Mouse (Mus musculus) urinary bladder, postnatal 14 days (tissue): ENCODE results near the gene Rnf227.

Source experiments
- DNase-seq: peaks from one replicate; pipeline ENCODE4 v3.0.0; 2021; ENCODE audit warnings: low spot score

Gene Rnf227

DNA sequence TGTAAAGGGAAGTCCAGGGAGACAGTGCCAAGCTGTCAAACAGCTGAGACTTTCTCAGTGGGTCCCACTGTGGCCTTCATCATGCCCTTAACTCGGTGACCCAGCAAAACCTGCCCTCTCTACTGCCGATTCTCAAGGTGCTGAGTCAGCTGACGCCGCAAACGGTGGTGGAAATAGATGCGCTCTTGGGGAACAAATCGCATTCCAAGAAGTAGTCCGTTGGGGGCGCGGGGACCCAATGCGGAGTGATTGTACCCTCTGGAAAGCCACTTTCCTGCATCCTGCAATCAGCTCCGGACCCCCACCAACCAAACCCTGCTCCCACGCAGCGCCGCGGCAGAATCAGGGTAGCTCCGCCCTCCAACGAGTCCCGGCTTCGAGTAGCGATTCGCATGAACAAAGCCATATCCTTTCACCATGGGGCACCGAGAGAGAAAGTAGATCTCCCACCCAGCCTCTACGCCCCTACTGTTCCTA lies 8.3 kb upstream of the Rnf227 start:
- peak; percentile 77 for DNase-seq

DNA sequence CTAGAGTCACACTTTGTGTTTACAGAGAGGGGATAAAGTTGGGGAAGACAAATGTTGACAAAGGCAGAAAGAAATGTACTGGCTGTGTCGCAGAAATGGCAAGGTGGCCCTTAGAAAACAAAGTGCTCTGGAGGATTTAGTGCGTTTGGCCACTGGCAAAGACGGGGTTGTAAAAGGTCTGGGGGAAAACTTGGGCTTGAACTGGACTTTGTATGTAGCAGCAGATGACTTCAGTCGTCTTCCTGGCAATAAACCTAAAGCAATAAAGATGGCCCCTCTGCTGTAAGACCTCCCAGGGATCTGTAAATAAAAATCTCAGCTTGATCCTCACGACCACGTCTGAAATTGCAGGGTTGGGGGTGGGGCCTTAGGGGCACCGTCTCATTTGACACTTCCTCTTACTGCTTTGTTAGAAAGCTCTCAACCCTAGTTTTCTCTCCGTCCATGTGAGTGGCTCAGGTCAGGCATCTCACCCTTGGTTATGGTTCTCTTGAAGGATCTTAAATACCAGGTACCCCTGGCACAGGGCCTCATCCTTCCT lies 7.5 kb upstream of the Rnf227 start:
- no peak for DNase-seq

DNA sequence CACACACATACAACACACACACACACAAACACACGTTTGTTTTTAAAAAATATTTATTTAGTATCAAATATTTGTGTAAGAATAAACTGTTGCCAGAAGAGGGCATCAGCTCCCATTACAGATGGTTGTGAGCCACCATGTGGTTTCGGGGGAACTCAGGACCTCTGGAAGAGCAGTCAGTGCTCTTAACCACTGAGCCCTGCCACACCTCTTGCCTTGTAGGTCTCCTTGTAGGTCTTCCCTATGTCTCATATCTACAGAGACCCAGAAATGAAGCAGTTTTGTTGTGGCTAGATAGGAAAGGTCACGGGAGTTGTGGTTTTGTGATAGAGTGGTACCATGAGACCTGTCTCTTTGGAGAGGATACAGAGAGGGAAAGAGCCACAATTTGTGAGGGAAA lies 6.3 kb upstream of the Rnf227 start:
- DNase-seq = no peak

DNA sequence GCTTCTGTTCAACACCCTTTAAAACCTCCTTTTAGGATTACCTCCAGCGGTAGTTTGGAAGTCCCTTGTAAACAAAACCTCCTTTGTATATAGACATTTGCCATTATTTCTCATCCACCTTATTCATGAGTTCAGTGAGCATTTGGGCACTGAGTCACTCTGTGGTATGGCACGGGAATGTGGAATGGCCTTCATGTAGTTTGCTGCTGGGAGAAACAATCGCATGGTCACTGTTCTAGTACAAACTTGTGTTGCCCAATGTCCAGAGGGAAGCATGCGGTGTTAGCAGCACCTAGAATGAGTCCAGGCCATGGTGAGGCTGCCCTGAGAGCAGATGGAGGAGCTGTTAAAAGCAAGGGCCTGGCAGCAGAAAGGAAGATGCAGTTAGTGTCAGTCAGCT lies 5.5 kb upstream of the Rnf227 start:
- no peak for DNase-seq

DNA sequence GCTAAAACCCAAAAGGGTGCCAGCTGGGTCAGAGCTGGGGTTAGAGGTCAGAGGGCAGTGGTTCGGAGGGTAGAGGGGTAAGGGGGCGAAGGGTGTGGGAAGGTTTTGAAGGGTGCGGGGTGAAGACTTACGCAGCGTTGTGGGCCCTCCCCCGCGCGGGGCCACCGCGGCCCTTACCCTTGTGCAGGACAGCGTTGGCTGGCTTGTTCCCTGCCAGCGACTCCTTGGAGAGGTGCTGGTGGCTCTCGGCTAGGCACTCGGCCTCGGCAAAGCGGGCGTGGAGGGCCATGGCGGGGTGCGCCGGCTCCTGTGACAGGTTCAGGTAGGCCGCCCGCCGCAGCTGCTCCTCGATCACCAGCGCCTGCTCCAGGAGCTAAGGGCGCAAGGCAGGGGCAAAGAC lies 6.2 kb downstream of the Rnf227 start:
- no peak for DNase-seq

DNA sequence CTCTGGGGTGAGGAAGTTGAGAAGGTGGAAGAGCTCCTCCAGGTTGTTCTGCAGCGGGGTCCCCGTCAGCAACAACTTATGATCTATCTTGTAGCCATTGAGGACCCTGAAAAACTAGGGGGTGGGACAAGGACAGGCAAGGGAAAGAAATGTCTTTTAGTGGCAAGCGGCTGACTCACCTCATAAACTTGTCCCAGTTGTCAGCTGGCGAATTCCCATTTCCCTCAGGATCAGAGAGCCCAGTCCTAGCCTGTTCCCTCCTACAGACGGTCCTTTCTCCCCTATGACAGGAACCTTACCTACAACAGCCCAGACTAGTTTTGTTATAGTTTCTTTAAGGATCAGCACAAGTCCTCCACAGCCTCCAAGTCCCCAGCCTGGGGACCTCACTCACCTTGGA lies 16.3 kb downstream of the Rnf227 start:
- no peak for DNase-seq

DNA sequence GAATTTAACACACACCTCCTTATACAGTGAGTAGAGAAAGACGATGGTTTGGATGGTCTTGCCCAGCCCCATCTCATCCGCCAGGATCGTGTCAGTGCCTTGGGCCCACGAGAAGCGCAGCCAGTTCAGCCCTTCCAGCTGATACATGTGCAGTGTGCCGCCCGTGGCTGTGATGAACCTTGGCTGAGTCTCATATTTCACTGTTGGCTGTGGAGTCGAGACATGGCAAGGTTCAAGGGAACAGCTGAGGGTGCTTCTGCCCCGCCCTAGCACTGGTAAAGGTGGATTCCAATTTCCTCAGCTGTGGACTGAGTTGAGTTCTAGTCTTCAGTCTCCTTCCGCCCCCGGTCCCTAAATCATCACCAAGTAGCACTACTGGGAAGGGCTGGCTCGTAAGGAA lies 17.4 kb downstream of the Rnf227 start:
- DNase-seq = no peak

DNA sequence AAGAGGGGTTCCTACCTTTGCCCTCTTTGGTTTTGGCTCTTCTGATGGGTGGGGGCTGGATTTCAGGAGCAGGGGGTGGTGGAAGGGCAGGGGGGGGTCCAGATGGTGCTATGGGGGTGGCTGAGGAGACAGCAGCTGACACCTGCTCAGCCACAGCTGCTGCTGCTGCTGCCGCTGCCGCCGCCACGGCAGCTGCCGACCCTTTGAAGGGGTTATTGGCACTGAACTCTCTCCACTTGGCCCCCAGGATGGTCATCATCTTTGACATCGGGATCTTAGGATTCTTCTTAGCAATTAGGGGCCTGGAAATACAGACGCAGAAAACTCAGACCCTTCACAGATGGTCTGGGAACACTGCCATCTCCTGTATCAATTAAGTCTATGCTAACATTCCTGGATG lies 21.8 kb downstream of the Rnf227 start:
- no peak for DNase-seq

DNA sequence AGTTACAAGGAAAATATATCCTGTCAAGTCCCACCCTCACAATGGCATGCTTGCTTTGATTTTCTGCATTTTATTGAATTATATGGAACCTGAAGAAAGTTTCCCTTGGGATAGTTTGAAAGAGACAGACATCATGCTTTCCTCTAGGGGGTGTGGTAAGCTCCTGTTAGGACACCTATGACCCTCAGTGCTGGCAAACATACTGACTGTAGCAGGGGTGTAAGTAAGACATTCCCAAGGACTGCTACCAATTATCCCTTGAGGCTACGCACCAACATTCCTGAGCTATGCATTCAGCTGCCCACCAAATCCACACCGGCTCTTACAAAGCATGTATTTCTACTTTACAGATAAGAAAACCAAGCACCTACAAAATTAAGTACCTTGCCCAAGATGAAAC lies 22.2 kb downstream of the Rnf227 start:
- DNase-seq = no peak

DNA sequence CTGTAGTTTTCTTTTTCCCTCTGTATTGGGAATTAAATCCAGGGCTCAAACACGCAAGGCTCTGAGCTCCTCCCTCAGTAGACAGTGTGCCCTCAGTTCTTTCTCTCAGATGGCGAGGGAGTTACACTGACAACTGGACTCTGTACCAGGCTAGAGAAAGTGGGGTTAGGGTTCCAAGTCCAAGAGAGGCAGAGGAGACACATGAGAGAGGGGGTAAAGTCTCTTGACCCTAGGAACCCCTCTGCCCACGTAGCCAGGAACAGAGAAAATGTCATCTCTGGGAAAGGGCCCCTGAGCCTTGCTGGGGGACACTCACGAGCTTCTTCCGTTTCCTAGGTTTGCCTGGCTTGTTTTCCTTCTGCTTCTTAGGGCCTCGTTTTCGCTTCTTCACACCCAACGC lies 24.1 kb downstream of the Rnf227 start:
- DNase-seq = no peak

DNA sequence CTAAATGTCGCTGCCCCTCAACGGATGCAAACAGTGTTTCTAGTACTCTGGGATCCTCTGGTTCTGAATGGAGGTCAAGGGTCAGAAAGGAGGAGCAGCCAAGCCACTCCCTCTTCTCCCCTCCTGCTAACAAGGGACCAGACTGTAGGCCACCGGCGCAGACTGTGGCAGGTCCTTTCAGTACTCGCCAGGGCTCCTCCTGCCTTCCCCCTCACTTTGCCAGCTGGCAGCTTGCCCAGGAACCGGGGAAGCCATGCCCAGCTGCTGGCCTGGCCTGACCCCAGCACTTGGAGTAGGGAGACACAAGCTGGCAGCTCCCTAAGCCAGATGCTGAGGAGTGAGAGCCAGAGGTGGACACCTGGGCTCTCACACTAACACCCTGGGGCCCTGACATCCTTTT lies 24.6 kb downstream of the Rnf227 start:
- peak; percentile 95 for DNase-seq

DNA sequence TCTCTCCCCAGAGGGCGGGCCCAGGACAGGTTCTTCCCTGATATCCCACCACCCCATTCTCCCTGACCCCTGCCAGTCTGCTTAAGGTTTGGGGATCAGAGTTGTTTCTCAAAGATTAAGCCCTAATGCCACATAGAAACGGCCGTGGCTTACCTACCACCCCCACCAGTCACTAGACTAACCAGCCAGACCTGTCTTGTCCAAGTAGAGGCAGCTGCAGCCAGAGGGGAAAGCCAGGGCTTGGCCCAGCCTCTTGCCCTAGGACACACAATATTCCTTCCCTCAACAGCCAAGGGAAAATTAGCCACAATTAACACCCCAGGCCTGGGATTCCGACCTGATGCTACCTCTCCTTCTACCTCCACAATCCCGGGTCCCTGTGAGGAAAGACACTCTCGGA lies 25.5 kb downstream of the Rnf227 start:
- DNase-seq = peak; percentile 71

DNA sequence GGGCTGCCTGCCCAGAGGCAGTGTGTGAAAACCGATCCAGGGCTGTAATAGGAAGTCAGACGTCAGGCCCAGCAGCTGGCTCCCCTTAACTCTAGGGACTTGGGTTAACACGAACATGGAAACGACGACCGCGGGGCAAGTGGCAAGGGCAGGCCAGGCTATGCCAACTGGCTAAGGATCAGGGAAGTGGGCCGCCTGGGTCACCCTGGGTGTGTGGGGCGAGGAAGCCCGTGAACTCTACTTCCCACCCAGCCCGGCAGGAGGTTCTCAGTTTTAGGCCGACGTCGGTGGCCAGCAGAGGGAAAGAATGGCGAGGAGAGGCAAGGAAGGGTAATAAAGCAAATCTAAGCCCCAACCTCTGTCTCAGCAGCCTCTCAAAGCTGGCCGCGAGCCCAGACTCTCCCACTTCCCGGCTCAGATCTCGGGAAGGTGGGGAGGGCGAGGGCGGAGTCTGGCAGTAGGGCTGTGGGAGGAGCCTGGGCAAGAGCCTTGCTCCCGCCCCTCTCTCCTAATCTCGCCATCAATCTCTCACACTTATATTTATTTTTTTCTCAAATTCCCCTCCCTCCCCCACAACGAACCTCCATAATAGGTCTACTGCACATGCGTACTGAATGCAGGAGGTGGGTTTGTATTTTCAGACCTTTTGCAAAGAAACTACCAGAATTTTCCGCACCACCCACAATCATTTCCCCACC lies 26.0 kb downstream of the Rnf227 start:
- DNase-seq = peak; percentile 99

DNA sequence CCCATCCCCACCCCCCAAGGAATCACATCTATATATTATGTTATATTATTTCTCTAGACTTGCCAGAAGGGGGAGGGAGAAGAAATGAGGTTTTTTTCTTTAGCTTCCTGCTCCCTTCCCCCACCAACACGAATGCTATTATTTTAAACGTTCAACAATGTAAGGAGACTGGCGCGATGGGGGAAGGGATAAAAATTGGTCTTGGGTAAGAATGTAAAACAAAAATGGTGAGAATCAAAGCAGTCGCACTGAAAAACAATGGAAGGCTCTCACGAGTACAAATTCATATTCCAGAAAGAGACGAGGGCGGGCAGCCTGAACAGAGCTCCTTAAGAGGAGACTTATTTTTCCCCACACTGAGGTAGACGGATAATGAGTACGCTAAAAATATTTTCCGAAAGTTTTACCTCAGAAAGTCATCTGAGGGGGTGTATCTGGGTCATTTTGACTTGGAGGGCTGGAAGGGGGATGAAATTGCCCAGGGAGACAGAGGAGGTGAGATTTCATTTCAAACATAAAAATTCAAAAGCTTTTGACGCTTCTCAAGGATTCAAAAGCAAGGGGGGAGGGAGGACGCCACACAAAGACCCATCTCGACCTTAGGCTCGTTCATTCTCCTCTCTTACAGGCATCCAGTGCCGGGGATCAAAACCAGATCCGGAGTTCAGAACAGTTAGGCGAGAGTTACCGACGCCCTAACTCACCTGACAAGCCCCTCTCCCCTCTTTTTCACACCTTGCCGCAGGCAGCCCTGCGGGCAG lies 26.8 kb downstream of the Rnf227 start:
- DNase-seq = peak; percentile 35

DNA sequence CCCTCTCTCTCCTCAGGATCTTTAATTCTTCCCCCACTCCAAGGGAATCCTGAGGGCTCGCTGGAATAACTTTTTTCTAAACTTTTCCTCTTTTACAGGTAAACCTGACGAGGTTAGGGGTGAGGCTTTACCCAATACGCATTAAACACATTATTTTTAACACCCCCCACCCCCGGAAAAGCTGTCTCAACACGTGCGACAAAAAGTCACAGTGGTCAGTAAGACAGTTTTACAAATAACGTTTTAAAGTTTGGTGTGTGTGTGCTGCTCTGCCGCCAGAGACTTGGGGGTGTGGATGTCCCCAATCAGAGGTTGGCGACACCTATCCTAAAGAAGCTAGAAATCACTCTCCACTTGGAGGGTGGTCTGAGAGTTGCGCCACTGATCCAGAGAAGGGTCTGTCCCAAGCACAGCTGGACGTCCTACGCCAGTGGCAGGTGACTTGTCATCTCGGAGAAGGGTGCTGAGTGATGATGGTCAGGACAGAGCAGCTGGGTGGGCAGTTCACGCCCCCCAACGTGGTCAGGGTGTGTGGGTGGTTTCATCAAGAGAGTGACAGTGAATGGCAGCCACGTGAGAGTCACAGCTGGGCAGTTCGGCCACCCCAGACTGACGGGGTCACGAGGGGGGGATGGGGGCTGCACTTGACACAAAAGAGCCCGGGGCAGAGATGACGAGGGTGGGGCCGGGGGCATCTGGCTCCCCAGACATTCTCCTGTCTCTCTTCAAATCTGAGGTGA lies 27.5 kb downstream of the Rnf227 start:
- no peak for DNase-seq

DNA sequence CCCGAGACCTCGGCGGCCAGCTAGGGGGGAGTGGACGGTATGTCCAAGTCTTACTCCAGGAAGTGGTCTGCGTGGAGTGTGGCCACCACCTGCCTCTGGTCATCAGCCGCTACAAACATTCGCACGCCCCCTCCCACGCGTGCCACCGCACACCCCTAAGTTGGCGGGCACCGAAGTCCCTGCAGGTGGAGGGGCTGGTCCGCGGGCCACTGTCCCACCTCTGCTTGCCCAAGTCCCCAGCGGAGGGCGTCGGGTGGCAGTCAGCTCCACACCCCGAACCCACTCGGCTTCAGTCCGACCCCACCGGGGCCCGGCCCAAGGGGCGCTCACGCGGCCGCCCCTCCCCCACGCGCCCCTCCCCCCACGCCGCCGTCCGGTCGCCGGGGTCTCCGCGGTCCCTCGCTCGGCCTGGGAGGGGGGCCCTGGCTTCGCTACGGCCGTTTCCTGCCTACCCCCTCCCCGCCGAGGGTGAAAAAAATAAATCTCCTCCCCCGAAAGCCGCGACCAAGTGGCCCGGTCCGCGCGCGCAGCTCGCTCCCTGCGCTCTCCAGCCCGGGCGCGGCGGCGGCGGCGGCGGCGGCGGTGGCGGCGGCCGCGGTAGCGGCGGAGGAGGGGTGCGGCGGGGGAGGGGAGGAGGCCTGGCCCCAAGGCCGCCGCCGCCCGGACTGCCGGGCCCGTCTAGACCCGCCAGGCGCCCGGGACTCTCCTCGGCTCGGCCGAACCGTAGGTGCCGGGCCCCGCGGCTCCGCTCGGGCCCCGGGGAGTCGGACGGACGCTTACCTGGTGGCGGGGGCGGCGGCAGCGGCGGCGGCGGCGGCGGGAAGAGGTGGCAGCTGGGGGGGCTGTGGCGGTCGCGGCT lies 28.3 kb downstream of the Rnf227 start:
- DNase-seq = peak; percentile 32

DNA sequence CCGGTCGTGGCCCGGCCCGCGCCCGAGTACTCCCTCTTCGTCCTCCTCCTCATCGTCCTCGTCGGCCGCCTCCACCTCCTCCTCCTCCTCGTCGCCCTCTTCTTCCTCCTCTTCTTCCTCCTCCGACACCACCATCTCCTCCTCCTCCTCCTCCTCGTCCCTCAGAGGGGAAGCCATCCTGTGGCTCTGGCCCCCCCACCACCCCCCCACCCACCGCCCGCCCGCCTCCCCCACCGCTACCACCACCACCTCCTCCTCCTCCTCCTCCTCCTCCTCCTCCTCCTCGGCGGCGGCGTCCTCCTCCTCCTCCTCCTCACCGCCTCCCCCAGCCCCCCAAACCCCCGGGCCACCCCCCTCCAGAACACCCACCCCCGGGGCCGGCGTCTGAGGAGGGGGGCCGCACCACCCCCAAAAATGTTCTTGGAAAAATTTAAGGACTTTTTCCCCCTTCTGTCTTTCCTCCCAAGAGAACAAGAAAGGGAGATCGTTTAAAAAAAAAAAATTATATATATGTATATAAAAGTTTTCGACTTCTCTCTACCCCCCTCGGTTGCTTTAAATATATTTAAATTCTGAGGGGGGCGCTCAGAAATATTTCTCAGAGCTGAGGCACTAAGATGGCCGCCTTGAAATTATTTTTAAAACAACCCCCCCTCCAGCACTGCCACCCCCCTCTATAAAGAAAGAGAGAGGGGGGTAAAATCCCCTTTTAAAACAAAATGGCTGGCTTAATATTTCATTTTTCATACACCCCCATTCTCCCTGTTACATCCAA lies 29.1 kb downstream of the Rnf227 start, which contains the start of gene Chd3:
Chd3 (minus strand) TSS at position 192 of the 775 bp plus-strand sequence.
- DNase-seq = peak; percentile 34

DNA sequence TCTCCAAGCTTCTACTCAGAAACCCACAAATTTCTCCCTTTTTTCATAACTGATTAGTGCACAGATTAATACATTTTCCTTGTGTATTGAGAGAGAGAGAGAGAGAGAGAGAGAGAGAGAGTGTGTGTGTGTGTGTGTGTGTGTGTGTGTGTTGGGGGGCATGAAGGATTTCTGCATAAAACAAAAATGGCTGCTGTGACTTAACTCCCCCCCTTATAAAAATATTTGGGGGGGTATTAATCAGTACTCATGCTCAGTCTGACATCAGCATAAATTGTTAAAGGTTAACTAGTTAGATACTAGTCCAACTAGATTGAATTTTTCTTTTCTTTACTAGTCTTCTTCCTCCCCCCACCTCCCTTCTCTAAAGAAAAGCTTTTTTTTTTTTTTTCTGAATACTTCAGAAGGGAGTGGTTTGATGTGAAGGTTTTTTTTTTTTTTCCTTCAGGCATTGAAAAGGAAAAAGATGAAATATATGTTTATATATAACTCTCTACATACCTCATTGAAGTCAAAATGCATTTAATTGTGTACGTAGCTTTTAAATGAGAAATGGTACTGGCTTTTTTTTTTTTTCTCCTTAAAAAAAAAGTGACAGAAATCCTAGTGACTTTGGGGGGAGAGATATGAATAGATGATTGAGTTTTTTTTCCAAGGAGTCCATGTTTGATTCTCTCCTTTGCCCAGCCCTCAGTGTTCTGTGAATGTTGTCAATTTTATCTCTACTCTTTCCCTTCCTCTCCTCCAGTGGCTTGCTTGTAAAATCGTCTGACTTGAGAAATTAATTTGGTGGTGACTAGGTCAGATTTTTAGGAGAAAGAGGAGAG lies 29.9 kb downstream of the Rnf227 start:
- DNase-seq = no peak

DNA sequence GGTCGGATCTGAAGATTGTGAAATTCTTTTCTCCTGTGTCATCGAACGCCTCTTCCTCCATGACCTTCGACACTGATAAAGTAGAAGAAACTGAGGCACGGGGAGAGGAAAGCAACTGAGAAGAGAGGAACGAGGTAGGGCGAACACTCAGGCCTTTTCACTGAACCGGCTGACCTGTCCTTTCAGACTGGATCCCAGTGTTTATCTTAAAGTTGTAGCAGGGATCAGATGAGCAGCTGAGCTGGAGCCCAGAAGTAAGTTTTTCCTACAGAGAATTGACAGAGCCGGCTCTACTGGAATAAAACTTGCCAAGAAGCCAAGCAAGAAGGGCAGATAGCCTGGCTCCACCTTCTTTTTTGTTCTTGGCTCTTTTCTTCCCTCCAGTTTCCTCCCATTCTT lies 30.6 kb downstream of the Rnf227 start:
- DNase-seq = no peak

DNA sequence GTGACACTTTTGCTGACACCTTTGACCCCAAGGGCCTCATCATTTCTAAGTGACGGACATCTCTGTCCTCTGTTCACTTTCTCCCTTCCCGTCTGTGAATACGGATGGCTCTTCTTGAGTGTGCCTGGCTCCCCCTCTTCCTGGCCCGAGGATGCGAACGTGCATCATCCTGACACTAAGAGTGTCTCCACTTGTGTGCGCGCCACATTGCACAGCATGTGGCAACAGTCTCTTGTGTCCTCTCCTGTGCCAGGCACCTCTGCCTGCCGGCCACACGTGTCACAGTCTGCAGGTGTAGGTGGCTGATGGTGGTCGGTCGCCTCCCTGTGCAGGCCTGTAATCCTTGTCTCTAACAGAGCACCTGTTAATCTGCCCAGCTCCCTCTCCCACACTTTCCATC lies 31.3 kb downstream of the Rnf227 start:
- DNase-seq = no peak
